Mouse (Mus musculus) lung, embryonic 16.5 days (tissue): ENCODE measurements around the gene Gm5724. TPM values are rescaled to one million over a fixed set of nuclear protein-coding genes. Genes with fewer than 3 reads are reported as not detected.

ENCODE experiments used
- ATAC-seq: fragments of 200-750 bp; cut with Nextera tagmentation; 2 replicates; pipeline ENCODE4 v1.8.0; 2017; ENCODE audit warnings: low read depth, mild to moderate bottlenecking, moderate library complexity
- H3K27ac ChIP-seq: fragments of 300-500 bp; sonication (generic); 2 replicates; pipeline ENCODE4 v1.5.1; 2014; ENCODE audit warnings: mild to moderate bottlenecking, control low read depth, low read length
- H3K27me3 ChIP-seq: fragments of 300-500 bp; sonication (generic); 2 replicates; pipeline ENCODE4 v1.6.1; 2014; ENCODE audit warnings: low read depth, low read length, mixed read lengths; ENCODE audit not compliant: control insufficient read depth, insufficient read depth
- H3K36me3 ChIP-seq: fragments of 300-500 bp; sonication (generic); 2 replicates; pipeline ENCODE4 v1.6.1; 2014; ENCODE audit warnings: low read length; ENCODE audit not compliant: control insufficient read depth, insufficient read depth
- H3K4me1 ChIP-seq: fragments of 300-500 bp; sonication (generic); replicated peaks from 2 replicates; pipeline ENCODE4 v1.6.1; 2014; ENCODE audit warnings: low read length, mixed read lengths; ENCODE audit not compliant: control insufficient read depth, insufficient read depth
- H3K4me2 ChIP-seq: fragments of 300-500 bp; sonication (generic); 2 replicates; pipeline ENCODE4 v1.6.1; 2014; ENCODE audit warnings: low read depth, low read length, control low read depth
- H3K4me3 ChIP-seq: fragments of 300-500 bp; sonication (generic); 2 replicates; pipeline ENCODE4 v1.5.1; 2014; ENCODE audit warnings: mild to moderate bottlenecking, low read length, control low read depth
- H3K9ac ChIP-seq: fragments of 300-500 bp; sonication (generic); 2 replicates; pipeline ENCODE4 v1.6.1; 2014; ENCODE audit warnings: low read length, control low read depth
- H3K9me3 ChIP-seq: fragments of 300-500 bp; sonication (generic); 2 replicates; pipeline ENCODE4 v1.6.1; 2016; ENCODE audit warnings: low read length; ENCODE audit not compliant: control insufficient read depth
- WGBS: fragments of 180-500 bp; shearing (Covaris S2); extraction: QIAGEN DNeasy Blood & Tissue Kit; methylation state at CpG from one replicate; pipeline ENCODE4 v1.1.7; 2014; 5-methylcytosine and 5-hydroxymethylcytosine counted together
- polyA plus RNA-seq: library from polyadenylated mRNA; unstranded; fragments of >200 nt; fragmentation: Nextera tagmentation; extraction: Ambion mirVana; gene quantifications from 2 replicates; pipeline ENCODE4 v1.2.1, GENCODE M21; 2015

The Gm5724 gene
- not detected in 2 replicates for polyA plus RNA-seq

- no peaks in the 10 kb centered on the region for H3K36me3 ChIP-seq
- H3K4me1 ChIP-seq = no peaks in the 10 kb centered on the region
- no peaks in the 10 kb centered on the region for H3K27me3 ChIP-seq
- 66% methylated on average over 3 of the region's 3 CpGs for WGBS
- H3K9ac ChIP-seq = no peak within 1 kb of the TSS
- no peak for ATAC-seq
- H3K9me3 ChIP-seq = no peaks in the 10 kb centered on the region
- no peak within 1 kb of the TSS for H3K4me2 ChIP-seq
- no peak within 1 kb of the TSS for H3K4me3 ChIP-seq
- no peak within 1 kb of the TSS for H3K27ac ChIP-seq
Observed at GRCm38 (mm10) chr6:141773710-141774109, at the start of gene Gm5724. Gene Gm5724, minus strand, starts transcription at chr6:141773810.

- no peak overlapping the region for H3K9ac ChIP-seq
- 24% methylated on average over 1 of the region's 1 CpGs for WGBS
- H3K36me3 ChIP-seq = no peaks in the 10 kb centered on the region
- H3K27me3 ChIP-seq = no peaks in the 10 kb centered on the region
- peak; percentile 45; the same call in 1 of the 2 replicates for ATAC-seq
- no peaks in the 10 kb centered on the region for H3K9me3 ChIP-seq
- H3K4me2 ChIP-seq = no peak overlapping the region
- H3K27ac ChIP-seq = no peak overlapping the region
- H3K4me1 ChIP-seq = no peaks in the 10 kb centered on the region
- no peak overlapping the region for H3K4me3 ChIP-seq
Observed at GRCm38 (mm10) chr6:141797837-141798236, 24.2 kb upstream of the Gm5724 start.

- Histone ChIP-seq H3K9me3 (no peaks in the 10 kb centered on the region), H3K27me3 (no peaks in the 10 kb centered on the region), H3K27ac (no peak overlapping the region), H3K9ac (no peak overlapping the region), H3K4me2 (no peak overlapping the region), H3K36me3 (no peaks in the 10 kb centered on the region), H3K4me3 (no peak overlapping the region), H3K4me1 (no peaks in the 10 kb centered on the region)
- 78% methylated on average over 2 of the region's 2 CpGs for WGBS
- ATAC-seq = no peak
Observed at GRCm38 (mm10) chr6:141774476-141774875, 866 bp upstream of the Gm5724 start.

GRCm38 (mm10) chr6:141691246-141691645 lies 82.4 kb downstream of the Gm5724 start:
- H3K27me3 ChIP-seq = no peaks in the 10 kb centered on the region

GRCm38 (mm10) chr6:141687008-141687407 lies 86.6 kb downstream of the Gm5724 start:
- no peak overlapping the region for H3K4me3 ChIP-seq
- H3K27me3 ChIP-seq = no peaks in the 10 kb centered on the region
- WGBS = 60% methylated on average over 4 of the region's 4 CpGs
- no peak overlapping the region for H3K27ac ChIP-seq
- no peak overlapping the region for H3K4me2 ChIP-seq
- no peaks in the 10 kb centered on the region for H3K4me1 ChIP-seq
- H3K9ac ChIP-seq = no peak overlapping the region
- no peaks in the 10 kb centered on the region for H3K9me3 ChIP-seq
- ATAC-seq = no peak
- H3K36me3 ChIP-seq = no peaks in the 10 kb centered on the region

More at GRCm38 (mm10) chr6:141691246-141691645, 82.4 kb downstream of the Gm5724 start:
- Histone ChIP-seq H3K4me3 (no peak overlapping the region), H3K4me2 (no peak overlapping the region), H3K4me1 (no peaks in the 10 kb centered on the region), H3K36me3 (no peaks in the 10 kb centered on the region), H3K9ac (no peak overlapping the region), H3K27ac (no peak overlapping the region), H3K9me3 (no peaks in the 10 kb centered on the region)
- no peak for ATAC-seq

Other genes starting within 250 kb of the Gm5724 start
- 0.08 and 0.25 TPM in 2 replicates for gene Slco1c1, start 249.4 kb downstream of the Gm5724 start, polyA plus RNA-seq
- not detected in 2 replicates for gene Slco1b2, start 144.3 kb downstream of the Gm5724 start, polyA plus RNA-seq
- 0.39 TPM in 1 of 2 replicates, not detected in the other for gene Slco1a4, start 82.4 kb upstream of the Gm5724 start, polyA plus RNA-seq
- gene Slco1a1, start 173.2 kb upstream of the Gm5724 start, polyA plus RNA-seq = not detected in 2 replicates
- not detected in 2 replicates for gene Gm6614, start 237.6 kb upstream of the Gm5724 start, polyA plus RNA-seq